Mouse (Mus musculus) adrenal gland, adult 8-10 months (tissue): ENCODE data around the gene Abcg8. TPM values are rescaled to one million over a fixed set of nuclear protein-coding genes. Genes with fewer than 3 reads are reported as not detected.

Experiments
- DNase-seq: peaks from one replicate; pipeline ENCODE4 v3.0.0; 2022
- total RNA-seq, 4 experiments: library from RNA; stranded (reverse); gene quantifications; 2 replicates each; pipeline ENCODE4 v1.2.4; 2022

The Abcg8 gene
- total RNA-seq, 4 experiments from 2014 or later = not detected

- no peak for DNase-seq
Measured at GRCm38 (mm10) chr17:84713563-84714164, 37.6 kb downstream of the Abcg8 start.

GRCm38 (mm10) chr17:84714930-84715329, 38.8 kb downstream of the Abcg8 start:
- DNase-seq = no peak

GRCm38 (mm10) chr17:84716252-84716872, 40.3 kb downstream of the Abcg8 start:
- no peak for DNase-seq

- no peak for DNase-seq
Measured at GRCm38 (mm10) chr17:84717416-84717815, 41.3 kb downstream of the Abcg8 start.

DNA sequence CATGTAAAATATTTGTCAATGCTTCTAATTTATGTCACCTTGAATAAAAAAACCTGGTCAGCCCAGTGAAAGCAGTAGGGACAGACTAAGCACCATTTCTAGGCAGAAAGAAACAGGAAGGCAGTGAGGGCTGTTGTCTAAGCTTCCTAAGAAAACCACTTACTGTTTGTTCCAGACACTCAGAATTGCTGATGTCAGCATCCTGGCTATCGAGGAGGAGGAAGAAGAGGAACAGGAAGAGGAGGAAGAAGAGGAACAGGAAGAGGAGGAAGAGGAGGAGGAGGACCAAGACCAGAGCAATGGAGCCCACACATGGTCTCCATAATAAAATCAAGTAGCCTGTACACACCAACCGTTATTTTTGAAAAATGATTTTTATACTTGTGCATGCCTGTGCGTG, 43.0 kb downstream of the Abcg8 start:
- no peak for DNase-seq

DNA sequence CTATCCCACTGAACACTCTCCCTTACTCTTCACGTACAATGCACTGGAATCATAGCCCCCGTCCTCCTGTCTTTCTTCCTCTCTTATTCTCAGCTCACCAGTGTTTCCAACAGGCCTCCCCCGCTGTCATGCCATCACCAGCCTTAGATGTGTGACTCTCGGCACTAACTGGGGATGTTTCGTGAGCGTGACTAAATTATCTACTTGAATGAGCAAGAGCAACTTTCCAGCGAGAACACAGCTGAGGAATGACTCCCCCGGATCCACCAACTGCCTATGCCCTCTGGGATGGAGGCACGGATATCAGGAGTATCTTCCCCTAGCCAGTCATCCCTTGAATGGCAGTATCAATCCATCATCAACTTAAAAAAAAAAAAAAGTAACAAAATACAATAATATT, 47.9 kb downstream of the Abcg8 start:
- DNase-seq = no peak

- no peak for DNase-seq
Measured at GRCm38 (mm10) chr17:84725163-84725562, 49.1 kb downstream of the Abcg8 start.

- DNase-seq = no peak
Measured at GRCm38 (mm10) chr17:84728201-84728911, 52.3 kb downstream of the Abcg8 start.

- DNase-seq = no peak
Measured at GRCm38 (mm10) chr17:84729140-84729539, 53.0 kb downstream of the Abcg8 start.

GRCm38 (mm10) chr17:84731361-84731760, 55.3 kb downstream of the Abcg8 start:
- no peak for DNase-seq

DNA sequence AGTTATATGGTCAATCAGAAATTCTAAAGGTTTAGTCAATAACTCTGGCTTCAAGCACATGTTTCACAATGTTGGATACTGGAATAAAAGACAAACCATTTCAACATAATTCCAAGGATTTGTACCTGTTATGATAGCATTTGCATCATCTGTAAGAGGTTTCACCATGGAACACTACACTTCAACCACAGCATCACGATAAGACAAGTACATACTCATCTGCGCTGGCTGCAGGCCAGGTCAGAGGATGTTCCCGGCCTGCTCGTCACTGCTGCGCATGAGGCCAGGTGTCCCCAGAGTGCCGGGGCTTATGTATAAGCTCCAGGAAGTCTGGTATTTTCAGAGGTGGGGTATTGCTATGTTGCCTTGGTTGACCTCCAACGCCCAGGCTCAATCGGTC, 56.5 kb downstream of the Abcg8 start:
- DNase-seq = no peak

GRCm38 (mm10) chr17:84736719-84737118, 60.6 kb downstream of the Abcg8 start:
- DNase-seq = no peak

- DNase-seq = no peak
Measured at GRCm38 (mm10) chr17:84738073-84738797, 62.1 kb downstream of the Abcg8 start.

GRCm38 (mm10) chr17:84744256-84744655, 68.2 kb downstream of the Abcg8 start:
- no peak for DNase-seq

- no peak for DNase-seq
Measured at GRCm38 (mm10) chr17:84745001-84745400, 68.9 kb downstream of the Abcg8 start.

- no peak for DNase-seq
Measured at GRCm38 (mm10) chr17:84747212-84747611, 71.1 kb downstream of the Abcg8 start.

GRCm38 (mm10) chr17:84748152-84748682, 72.1 kb downstream of the Abcg8 start:
- DNase-seq = no peak

DNA sequence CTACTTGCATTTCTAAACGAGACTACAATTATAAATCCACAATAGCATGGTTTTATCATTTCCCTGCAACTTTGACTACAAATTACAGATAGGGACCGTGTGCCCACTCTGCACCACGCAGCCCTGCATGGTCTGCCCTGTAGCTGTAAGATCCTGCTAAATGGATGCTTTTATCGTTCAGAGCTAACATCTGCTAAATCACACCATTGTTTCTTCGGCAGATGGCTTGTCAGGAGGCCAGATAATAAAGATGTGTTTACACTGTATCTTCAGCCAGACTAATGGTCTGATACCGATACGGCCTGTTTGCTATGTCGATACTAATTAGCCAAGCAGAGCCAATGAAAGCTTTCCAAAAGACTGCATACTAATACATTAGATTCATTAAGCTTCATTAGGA, 73.2 kb downstream of the Abcg8 start:
- DNase-seq = no peak

Other genes with a start within 250 kb of the Abcg8 start
- 10 to 100 TPM; 15.7 to 32.1 (median 19.0) TPM for gene Thada, start 210.1 kb upstream of the Abcg8 start, total RNA-seq
- gene Plekhh2, start 164.4 kb upstream of the Abcg8 start, total RNA-seq = 1 to 10 TPM; 2.2 to 6.4 (median 4.2) TPM
- 10 to 100 TPM; 17.8 to 47.6 (median 29.7) TPM for gene Dync2li1, start 49.8 kb upstream of the Abcg8 start, total RNA-seq
- gene Abcg5, start 6.7 kb downstream of the Abcg8 start, total RNA-seq = under 1 TPM in 1 of 4 experiments, not detected in 3; 0.21 TPM
- gene Lrpprc, start 114.5 kb downstream of the Abcg8 start, total RNA-seq = 10 to 100 TPM; 58.8 to 82.5 (median 68.4) TPM